Mouse (Mus musculus): ENCODE results near the gene 6430550D23Rik. TPM values are rescaled to one million over a fixed set of nuclear protein-coding genes. Genes with fewer than 3 reads are reported as not detected.
A peak's percentile ranks its signal among the peaks of the same experiment; 100 is the strongest.
"Not testable (repeated sequence)": the region's sequence is repeated elsewhere in the genome, so short reads cannot be mapped to it uniquely, and the experiment has no call there.

The 6430550D23Rik gene
- polyA plus RNA-seq, 1 experiment from 2014 or later, result 1.5 TPM

GRCm38 (mm10) chr2:155939897-155940529, 67.8 kb downstream of the 6430550D23Rik start:
- ATAC-seq (replicated peaks; ENCODE audit: low FRiP score), result no peak
- Histone ChIP-seq H3K4me3 (ENCODE audit: low read depth, low read length) (no peak overlapping the region), H3K27ac (ENCODE audit: low read depth, low read length) (no peak overlapping the region), H3K4me1 (replicated peaks; ENCODE audit: control insufficient read depth, insufficient read depth, low read length) (peaks cover 9% of the 10 kb centered on the region), H3K9me3 (ENCODE audit: control insufficient read depth, low read length) (no peaks in the 10 kb centered on the region), H3K36me3 (ENCODE audit: control insufficient read depth, insufficient read depth, low read length) (no peaks in the 10 kb centered on the region), H3K4me2 (ENCODE audit: low read depth, low read length, severe bottlenecking) (no peak overlapping the region), H3K27me3 (ENCODE audit: control insufficient read depth, insufficient read depth, low read length) (no peaks in the 10 kb centered on the region), H3K9ac (ENCODE audit: low read length) (no peak overlapping the region)
- 77% methylated on average over 7 of the region's 7 CpGs for WGBS
- no peak for DNase-seq (ENCODE audit: low spot score)

GRCm38 (mm10) chr2:155929531-155930442, 78.0 kb downstream of the 6430550D23Rik start, which contains the start of gene Uqcc1:
Gene Uqcc1 (minus strand): TSS chr2:155930310.
- no peaks in the 10 kb centered on the region for H3K36me3 ChIP-seq (ENCODE audit: control insufficient read depth, insufficient read depth, low read length)
- under 1% methylated on average over 38 of the region's 38 CpGs for whole genome bisulfite sequencing
- peaks cover 4% of the 10 kb centered on the region; the same call in 1 of the 2 replicates for H3K4me1 ChIP-seq (replicated peaks; ENCODE audit: control insufficient read depth, insufficient read depth, low read length)
- DNase-seq (ENCODE audit: low spot score) (peak; percentile 91), ATAC-seq (replicated peaks; ENCODE audit: low FRiP score) (peak; percentile 92)
- peak within 1 kb of the TSS; percentile 72 for H3K4me2 ChIP-seq (ENCODE audit: low read depth, low read length, severe bottlenecking)
- H3K4me3 ChIP-seq (ENCODE audit: low read depth, low read length), result peak within 1 kb of the TSS; percentile 48
- peak within 1 kb of the TSS; percentile 74 for H3K27ac ChIP-seq (ENCODE audit: low read depth, low read length)
- H3K9me3 ChIP-seq (ENCODE audit: control insufficient read depth, low read length), result no peaks in the 10 kb centered on the region
- peak within 1 kb of the TSS; percentile 72 for H3K9ac ChIP-seq (ENCODE audit: low read length)
- H3K27me3 ChIP-seq (ENCODE audit: control insufficient read depth, insufficient read depth, low read length), result no peaks in the 10 kb centered on the region

GRCm38 (mm10) chr2:155928711-155929345, 78.9 kb downstream of the 6430550D23Rik start:
- Histone ChIP-seq H3K4me2 (ENCODE audit: low read depth, low read length, severe bottlenecking) (peak overlapping the region; percentile 72), H3K27me3 (ENCODE audit: control insufficient read depth, insufficient read depth, low read length) (no peaks in the 10 kb centered on the region), H3K9me3 (ENCODE audit: control insufficient read depth, low read length) (no peaks in the 10 kb centered on the region), H3K27ac (ENCODE audit: low read depth, low read length) (no peak overlapping the region), H3K4me3 (ENCODE audit: low read depth, low read length) (peak overlapping the region; percentile 48), H3K9ac (ENCODE audit: low read length) (no peak overlapping the region), H3K36me3 (ENCODE audit: control insufficient read depth, insufficient read depth, low read length) (no peaks in the 10 kb centered on the region; the same call in 1 of the 2 replicates), H3K4me1 (replicated peaks; ENCODE audit: control insufficient read depth, insufficient read depth, low read length) (peaks cover 4% of the 10 kb centered on the region; the same call in 1 of the 2 replicates)
- DNase-seq (ENCODE audit: low spot score) (no peak), ATAC-seq (replicated peaks; ENCODE audit: low FRiP score) (no peak)
- WGBS, result 82% methylated on average over 7 of the region's 7 CpGs

DNA sequence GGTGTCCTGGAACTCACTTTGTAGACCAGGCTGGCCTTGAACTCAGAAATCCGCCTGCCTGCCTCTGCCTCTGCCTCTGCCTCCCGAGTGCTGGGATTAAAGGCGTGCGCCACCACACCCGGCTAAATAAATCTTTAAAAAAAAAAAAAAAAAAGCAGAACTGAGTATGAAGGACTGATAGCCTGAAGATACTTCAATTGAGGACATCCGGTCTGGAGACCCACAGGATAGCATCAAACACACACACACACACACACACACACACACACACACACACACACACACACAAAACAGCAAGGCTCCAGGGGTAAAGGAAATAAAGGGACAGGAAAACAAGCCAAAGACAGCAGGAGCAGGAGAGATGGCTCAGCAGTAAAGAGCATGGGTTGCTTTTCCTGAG, 82.6 kb downstream of the 6430550D23Rik start:
- H3K9ac ChIP-seq (ENCODE audit: low read length); H3K27me3 ChIP-seq (ENCODE audit: control insufficient read depth, insufficient read depth, low read length); DNase-seq (ENCODE audit: low spot score); H3K27ac ChIP-seq (ENCODE audit: low read depth, low read length); ATAC-seq (replicated peaks; ENCODE audit: low FRiP score); H3K36me3 ChIP-seq (ENCODE audit: control insufficient read depth, insufficient read depth, low read length); H3K4me3 ChIP-seq (ENCODE audit: low read depth, low read length); H3K4me1 ChIP-seq (replicated peaks; ENCODE audit: control insufficient read depth, insufficient read depth, low read length); H3K9me3 ChIP-seq (ENCODE audit: control insufficient read depth, low read length); H3K4me2 ChIP-seq (ENCODE audit: low read depth, low read length, severe bottlenecking): not testable (repeated sequence)
- WGBS, result 93% methylated on average over 6 of the region's 6 CpGs

Other genes with a start within 250 kb of the 6430550D23Rik start
- gene Mmp24, start 232.6 kb downstream of the 6430550D23Rik start, polyA plus RNA-seq (2014; fragmentation: Nextera tagmentation; extraction: Ambion mirVana), result 1.0 and 2.0 TPM in 2 replicates
- gene BC029722, start 188.6 kb downstream of the 6430550D23Rik start, polyA plus RNA-seq (2014; fragmentation: Nextera tagmentation; extraction: Ambion mirVana), result 6.9 and 8.0 TPM in 2 replicates
- gene Eif6, start 181.1 kb downstream of the 6430550D23Rik start, polyA plus RNA-seq (2014; fragmentation: Nextera tagmentation; extraction: Ambion mirVana), result 164 and 198 TPM in 2 replicates
- 0.23 and 0.39 TPM in 2 replicates for gene Fam83c, start 173.1 kb downstream of the 6430550D23Rik start, polyA plus RNA-seq (2014; fragmentation: Nextera tagmentation; extraction: Ambion mirVana)
- gene Uqcc1, start 77.7 kb downstream of the 6430550D23Rik start, polyA plus RNA-seq (2014; fragmentation: Nextera tagmentation; extraction: Ambion mirVana), result 70.0 and 78.0 TPM in 2 replicates
- not detected in 2 replicates for gene Gm15557, start 67.2 kb downstream of the 6430550D23Rik start, polyA plus RNA-seq (2014; fragmentation: Nextera tagmentation; extraction: Ambion mirVana)
- 1.8 and 2.0 TPM in 2 replicates for gene Gdf5, start 62.6 kb downstream of the 6430550D23Rik start, polyA plus RNA-seq (2014; fragmentation: Nextera tagmentation; extraction: Ambion mirVana)
- 27.4 and 28.8 TPM in 2 replicates for gene Cep250, start 51.5 kb downstream of the 6430550D23Rik start, polyA plus RNA-seq (2014; fragmentation: Nextera tagmentation; extraction: Ambion mirVana)
- gene Ergic3, start 68 bp upstream of the 6430550D23Rik start, polyA plus RNA-seq (2014; fragmentation: Nextera tagmentation; extraction: Ambion mirVana), result 169 and 207 TPM in 2 replicates
- not detected in 2 replicates for gene Fer1l4, start 45.0 kb upstream of the 6430550D23Rik start, polyA plus RNA-seq (2014; fragmentation: Nextera tagmentation; extraction: Ambion mirVana)
- 5.0 and 6.3 TPM in 2 replicates for gene Spag4, start 57.2 kb upstream of the 6430550D23Rik start, polyA plus RNA-seq (2014; fragmentation: Nextera tagmentation; extraction: Ambion mirVana)
- 48.7 and 58.8 TPM in 2 replicates for gene Cpne1, start 104.0 kb upstream of the 6430550D23Rik start, polyA plus RNA-seq (2014; fragmentation: Nextera tagmentation; extraction: Ambion mirVana)
- 45.7 and 47.6 TPM in 2 replicates for gene Rbm12, start 104.0 kb upstream of the 6430550D23Rik start, polyA plus RNA-seq (2014; fragmentation: Nextera tagmentation; extraction: Ambion mirVana)
- 18.8 and 20.8 TPM in 2 replicates for gene Gm28036, start 119.1 kb upstream of the 6430550D23Rik start, polyA plus RNA-seq (2014; fragmentation: Nextera tagmentation; extraction: Ambion mirVana)
- 345 and 347 TPM in 2 replicates for gene Romo1, start 136.1 kb upstream of the 6430550D23Rik start, polyA plus RNA-seq (2014; fragmentation: Nextera tagmentation; extraction: Ambion mirVana)
- gene Nfs1, start 136.2 kb upstream of the 6430550D23Rik start, polyA plus RNA-seq (2014; fragmentation: Nextera tagmentation; extraction: Ambion mirVana), result 37.2 and 38.3 TPM in 2 replicates
- gene Rbm39, start 172.3 kb upstream of the 6430550D23Rik start, polyA plus RNA-seq (2014; fragmentation: Nextera tagmentation; extraction: Ambion mirVana), result 630 and 681 TPM in 2 replicates
- gene Phf20, start 188.5 kb upstream of the 6430550D23Rik start, polyA plus RNA-seq (2014; fragmentation: Nextera tagmentation; extraction: Ambion mirVana), result 87.7 and 92.9 TPM in 2 replicates

Data from forebrain, embryonic 11.5 days (tissue).